Mouse (Mus musculus) cerebellum, adult 2 months (tissue): ENCODE data around the gene Il6st.

Experiments
- CTCF ChIP-seq: fragments of 200-500 bp; IDR thresholded peaks from 2 replicates; pipeline ENCODE4 v1.5.1; 2011; ENCODE audit warnings: low read depth, mild to moderate bottlenecking, control low read depth, low read length, moderate library complexity, borderline replicate concordance; ENCODE audit not compliant: insufficient read depth
- POLR2A ChIP-seq: fragments of 200-500 bp; IDR thresholded peaks from 2 replicates; pipeline ENCODE4 v1.6.1; 2011; ENCODE audit warnings: low read length, control low read depth, borderline replicate concordance; ENCODE audit not compliant: insufficient read depth

- no peak for TF ChIP-seq CTCF
- TF ChIP-seq POLR2A, result no peak
These were observed 36.2 kb downstream of the Il6st start for GRCm38 (mm10) chr13:112500027-112500426.
